Mouse (Mus musculus) embryonic facial prominence, embryonic 14.5 days (tissue): Measurements from ENCODE around the gene Otx1. TPM values are rescaled to one million over a fixed set of nuclear protein-coding genes. Genes with fewer than 3 reads are reported as not detected.
A peak's percentile ranks its signal among the peaks of the same experiment; 100 is the strongest.

ENCODE experiments used
- ATAC-seq: fragments of 200-750 bp; cut with Nextera tagmentation; 2 replicates; pipeline ENCODE4 v1.8.0; 2017; ENCODE audit warnings: low read depth, moderate number of reproducible peaks, moderate TSS enrichment
- DNase-seq: peaks from one replicate; pipeline ENCODE4 v3.0.0-alpha.2; 2015; ENCODE audit warnings: low spot score
- H3K27ac ChIP-seq: fragments of 300-500 bp; sonication (generic); replicated peaks from 2 replicates; pipeline ENCODE4 v1.5.1; 2014; ENCODE audit warnings: low read depth, mild to moderate bottlenecking, low read length, moderate library complexity
- H3K27me3 ChIP-seq: fragments of 300-500 bp; sonication (generic); replicated peaks from 2 replicates; pipeline ENCODE4 v1.6.1; 2014; ENCODE audit warnings: low read length; ENCODE audit not compliant: control insufficient read depth, insufficient read depth
- H3K36me3 ChIP-seq: fragments of 300-500 bp; sonication (generic); 2 replicates; pipeline ENCODE4 v1.6.1; 2014; ENCODE audit warnings: low read length, mixed read lengths; ENCODE audit not compliant: control insufficient read depth, insufficient read depth
- H3K4me1 ChIP-seq: fragments of 300-500 bp; sonication (generic); 2 replicates; pipeline ENCODE4 v1.6.1; 2014; ENCODE audit warnings: antibody characterized with exemption, low read length; ENCODE audit not compliant: control insufficient read depth, insufficient read depth
- H3K4me2 ChIP-seq: fragments of 300-500 bp; sonication (generic); 2 replicates; pipeline ENCODE4 v1.6.1; 2014; ENCODE audit warnings: low read depth, mild to moderate bottlenecking, low read length, moderate library complexity, mixed read lengths
- H3K4me3 ChIP-seq: fragments of 300-500 bp; sonication (generic); 2 replicates; pipeline ENCODE4 v1.5.1; 2014; ENCODE audit warnings: low read depth, mild to moderate bottlenecking, low read length
- H3K9ac ChIP-seq: fragments of 300-500 bp; sonication (generic); 2 replicates; pipeline ENCODE4 v1.6.1; 2014; ENCODE audit warnings: low read depth, mild to moderate bottlenecking, low read length, moderate library complexity, mixed read lengths
- H3K9me3 ChIP-seq: fragments of 300-500 bp; sonication (generic); 2 replicates; pipeline ENCODE4 v1.6.1; 2016; ENCODE audit warnings: low read length; ENCODE audit not compliant: control insufficient read depth
- WGBS: fragments of 180-500 bp; shearing (Covaris S2); extraction: QIAGEN DNeasy Blood & Tissue Kit; methylation state at CpG from one replicate; pipeline ENCODE4 v1.1.7; 2014; 5-methylcytosine and 5-hydroxymethylcytosine counted together
- polyA plus RNA-seq: library from polyadenylated mRNA; unstranded; fragments of >200 nt; fragmentation: Nextera tagmentation; extraction: Ambion mirVana; gene quantifications from 2 replicates; pipeline ENCODE4 v1.2.1, GENCODE M21; 2014

The Otx1 gene
- polyA plus RNA-seq, 1 experiment from 2014 or later: 2.8 TPM

- Histone ChIP-seq H3K4me3 (peak overlapping the region; percentile 55), H3K4me2 (peak overlapping the region; percentile 89), H3K27me3 (peaks cover 86% of the 10 kb centered on the region), H3K36me3 (no peaks in the 10 kb centered on the region), H3K9me3 (no peaks in the 10 kb centered on the region), H3K9ac (peak overlapping the region; percentile 63), H3K27ac (peak overlapping the region; percentile 71), H3K4me1 (peaks cover 4% of the 10 kb centered on the region; the same call in 1 of the 2 replicates)
- DNase-seq (no peak), ATAC-seq (no peak)
- WGBS: 0% methylated on average over 28 of the region's 34 CpGs
These were observed 475 bp downstream of the Otx1 start for GRCm38 (mm10) chr11:22002062-22002782.

- ATAC-seq (peak; percentile 91), DNase-seq (peak; percentile 88)
- WGBS: under 1% methylated on average over 9 of the region's 59 CpGs
- Histone ChIP-seq H3K27ac (peak overlapping the region; percentile 71), H3K9me3 (no peaks in the 10 kb centered on the region), H3K36me3 (no peaks in the 10 kb centered on the region), H3K4me1 (peaks cover 5% of the 10 kb centered on the region), H3K9ac (peak overlapping the region; percentile 63), H3K4me2 (peak overlapping the region; percentile 89), H3K27me3 (peaks cover 86% of the 10 kb centered on the region), H3K4me3 (peak overlapping the region; percentile 55)
These were observed 1.2 kb downstream of the Otx1 start for GRCm38 (mm10) chr11:22001321-22002061.

- ATAC-seq: no peak
- H3K36me3 ChIP-seq: no peaks in the 10 kb centered on the region
These were observed 2.2 kb downstream of the Otx1 start for GRCm38 (mm10) chr11:22000316-22001076.

GRCm38 (mm10) chr11:21999396-22000315 lies 3.0 kb downstream of the Otx1 start:
- Histone ChIP-seq H3K36me3 (no peaks in the 10 kb centered on the region), H3K27me3 (peaks cover 86% of the 10 kb centered on the region), H3K4me3 (peak overlapping the region; percentile 55), H3K27ac (no peak overlapping the region), H3K9ac (peak overlapping the region; percentile 52), H3K9me3 (no peaks in the 10 kb centered on the region), H3K4me1 (peaks cover 7% of the 10 kb centered on the region), H3K4me2 (peak overlapping the region; percentile 89)
- no peak for ATAC-seq
- WGBS: 13% methylated on average over 31 of the region's 31 CpGs
- DNase-seq: no peak

More at GRCm38 (mm10) chr11:22000316-22001076, 2.2 kb downstream of the Otx1 start:
- peak overlapping the region; percentile 7; the same call in 1 of the 2 replicates for H3K27ac ChIP-seq
- 13% methylated on average over 29 of the region's 48 CpGs for whole genome bisulfite sequencing
- H3K9me3 ChIP-seq: no peaks in the 10 kb centered on the region
- peak overlapping the region; percentile 52 for H3K9ac ChIP-seq
- peaks cover 7% of the 10 kb centered on the region for H3K4me1 ChIP-seq
- H3K27me3 ChIP-seq: peaks cover 86% of the 10 kb centered on the region
- no peak for DNase-seq
- H3K4me3 ChIP-seq: peak overlapping the region; percentile 55
- H3K4me2 ChIP-seq: peak overlapping the region; percentile 89

- H3K4me3 ChIP-seq: peak overlapping the region; percentile 55
- H3K27ac ChIP-seq: no peak overlapping the region
- H3K9me3 ChIP-seq: no peaks in the 10 kb centered on the region
- whole genome bisulfite sequencing: 11% methylated on average over 32 of the region's 32 CpGs
- peaks cover 8% of the 10 kb centered on the region for H3K4me1 ChIP-seq
- peak overlapping the region; percentile 89 for H3K4me2 ChIP-seq
- no peak overlapping the region for H3K9ac ChIP-seq
- ATAC-seq (no peak), DNase-seq (no peak)
- no peaks in the 10 kb centered on the region for H3K36me3 ChIP-seq
- H3K27me3 ChIP-seq: peaks cover 92% of the 10 kb centered on the region
These were observed 4.3 kb downstream of the Otx1 start for GRCm38 (mm10) chr11:21998141-21999047.

GRCm38 (mm10) chr11:21997561-21998140 lies 5.0 kb downstream of the Otx1 start:
- peaks cover 13% of the 10 kb centered on the region for H3K4me1 ChIP-seq
- DNase-seq (no peak), ATAC-seq (no peak)
- no peak overlapping the region for H3K27ac ChIP-seq
- WGBS: 4% methylated on average over 20 of the region's 20 CpGs
- no peaks in the 10 kb centered on the region for H3K36me3 ChIP-seq
- H3K9me3 ChIP-seq: peaks cover 5% of the 10 kb centered on the region; the same call in 1 of the 2 replicates
- peak overlapping the region; percentile 21; the same call in 1 of the 2 replicates for H3K9ac ChIP-seq
- H3K4me3 ChIP-seq: peak overlapping the region; percentile 55
- peak overlapping the region; percentile 89 for H3K4me2 ChIP-seq
- H3K27me3 ChIP-seq: peaks cover 97% of the 10 kb centered on the region
